Mouse (Mus musculus): ENCODE results near the gene Ccdc34.

DNA sequence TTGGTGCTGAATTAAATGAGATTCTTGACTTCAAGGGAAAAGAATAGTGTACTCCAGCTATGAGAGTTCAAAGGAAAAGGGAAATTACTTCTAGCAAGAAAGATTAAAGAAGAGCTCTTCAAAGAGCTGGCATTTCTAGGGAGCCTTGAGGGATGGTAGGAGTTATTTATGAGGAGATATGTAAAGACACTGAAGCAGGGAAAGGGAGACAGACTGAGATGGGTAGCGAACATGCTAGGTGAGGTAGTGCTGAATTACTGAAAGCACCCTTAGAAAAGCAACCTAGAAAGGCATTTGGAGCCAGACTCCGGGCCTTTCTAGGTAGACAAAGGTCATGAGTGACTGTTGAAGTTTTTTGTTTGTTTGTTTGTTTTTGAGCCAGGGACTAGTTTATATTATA is 41.4 kb upstream of the Ccdc34 start:
- no peak for TF ChIP-seq POLR2A (IDR thresholded peaks at IDR 0.05; ENCODE audit: insufficient read length, low read depth)
- TF ChIP-seq TCF12 (IDR thresholded peaks at IDR 0.05; ENCODE audit: insufficient read depth, poor library complexity, severe bottlenecking), result no peak
- no peak for TF ChIP-seq E2F4 (IDR thresholded peaks at IDR 0.05; ENCODE audit: insufficient read depth)
- no peak for TF ChIP-seq MYOG (IDR thresholded peaks at IDR 0.05; ENCODE audit: control insufficient read depth in 1 of 3, insufficient read depth in 1 of 3, insufficient read length in 2 of 3, low read depth in 2 of 3)
- TF ChIP-seq POLR2AphosphoS2 (IDR thresholded peaks at IDR 0.05; ENCODE audit: insufficient read length, low read depth), result no peak
- TF ChIP-seq USF1 (IDR thresholded peaks at IDR 0.05; ENCODE audit: low read depth), result no peak
- TF ChIP-seq MAX (IDR thresholded peaks at IDR 0.05; ENCODE audit: low read depth), result no peak
- TF ChIP-seq SRF (IDR thresholded peaks at IDR 0.05; ENCODE audit: control insufficient read depth, insufficient read length, low read depth), result no peak
- TF ChIP-seq MYOD1 (IDR thresholded peaks at IDR 0.05; ENCODE audit: control insufficient read depth in 1 of 3, insufficient read length in 2 of 3, low read depth in 2 of 3), result no peak

All from myocyte (in vitro differentiated cells).